Mouse (Mus musculus): ENCODE measurements around the gene Gpn3.

- no peak for TF ChIP-seq POLR2A (IDR thresholded peaks at IDR 0.05; ENCODE audit: insufficient read depth, low read depth, low read length)
- no peak for TF ChIP-seq CTCF (IDR thresholded peaks at IDR 0.05; ENCODE audit: insufficient read depth, low read depth, low read length)
These were observed 53.9 kb downstream of the Gpn3 start for GRCm38 (mm10) chr5:122425550-122425949.
